Mouse (Mus musculus): ENCODE data around the gene Tas2r139.
"Not testable (repeated sequence)": the region's sequence is repeated elsewhere in the genome, so short reads cannot be mapped to it uniquely, and the experiment has no call there.

Gene Tas2r139

GRCm38 (mm10) chr6:42140636-42141035 lies at the start of gene Tas2r139:
TSS of gene Tas2r139 (plus strand) at chr6:42140936.
- no peak for DNase-seq

DNA sequence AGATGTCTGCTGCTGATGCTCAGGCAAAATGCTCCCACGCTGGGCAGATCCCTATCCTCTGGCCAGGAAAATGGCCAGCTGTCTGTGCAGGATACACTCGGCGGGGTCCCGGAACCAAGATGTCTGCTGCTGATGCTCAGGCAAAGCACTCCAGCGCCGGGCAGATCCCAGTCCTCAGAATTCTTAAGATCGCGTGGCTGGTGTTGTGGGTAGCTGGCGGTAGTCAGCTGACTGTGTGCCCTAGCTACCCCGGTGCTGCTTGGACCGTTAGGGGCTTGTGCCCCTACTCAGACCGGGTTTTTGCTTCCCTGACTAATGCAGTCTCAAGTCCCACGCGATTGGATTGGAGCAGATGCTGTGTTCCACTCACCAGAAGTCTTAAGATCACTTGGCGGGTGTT lies 10.4 kb downstream of the Tas2r139 start:
- not testable (repeated sequence) for DNase-seq

- DNase-seq = no peak
These were observed 41.7 kb downstream of the Tas2r139 start for GRCm38 (mm10) chr6:42182462-42182861.

DNA sequence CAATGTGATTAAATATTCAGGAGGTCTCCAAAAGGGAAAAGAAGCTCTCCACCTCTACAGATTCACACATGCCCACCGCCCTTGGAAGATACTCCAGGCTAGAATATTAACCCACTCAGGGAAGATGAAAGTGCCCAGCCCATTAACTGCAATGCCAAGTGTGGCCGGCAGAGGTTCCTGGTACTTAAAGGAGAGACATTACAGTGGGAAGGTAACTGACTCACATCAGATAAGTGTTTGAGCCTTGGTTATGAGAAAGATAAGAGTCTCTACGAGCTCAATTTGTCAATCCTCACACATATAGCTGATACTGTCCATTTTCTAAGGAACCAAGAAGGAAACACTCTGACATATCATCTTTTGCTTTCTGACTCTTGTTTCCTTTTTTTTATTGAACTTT lies 45.5 kb downstream of the Tas2r139 start:
- DNase-seq = no peak

Data from right cerebral cortex, postnatal 14 days (tissue).